In genomic region chr10:92438621-92439394, GRCm38 (mm10) we compare ENCODE assay signal across 13 mouse cellular contexts.
A peak's percentile ranks its signal among the peaks of the same experiment; 100 is the strongest.
DNase-seq lines count a peak whose midpoint lies in the region; ATAC-seq and TF ChIP-seq lines count a peak whose summit lies in the region.
"Had no signal": no experiment of that assay in that cellular context is flagged by ENCODE, and none has a peak within 500 bp of the region (broad histone marks: within the 10 kb centered on the region; RNA-seq: fewer than 3 reads in every experiment).

No protein-coding gene starts in this region.

- peaks cover 22% of the 10 kb centered on the region for H3K4me1 ChIP-seq in embryonic facial prominence, embryonic 10.5 days
- no peaks in the 10 kb centered on the region for H3K4me1 ChIP-seq in forebrain, embryonic 11.5 days (replicated peaks; ENCODE audit: control insufficient read depth, insufficient read depth, low read length)
- H3K4me1 ChIP-seq in hindbrain, embryonic 14.5 days (replicated peaks; ENCODE audit: control insufficient read depth, insufficient read depth, low read length), result peaks cover 9% of the 10 kb centered on the region; the same call in 1 of the 2 replicates
- H3K4me1 ChIP-seq in midbrain, embryonic 14.5 days (ENCODE audit: control insufficient read depth, insufficient read depth, low read length), result peaks cover 12% of the 10 kb centered on the region
- H3K4me1 ChIP-seq in stomach, postnatal 0 days (replicated peaks; ENCODE audit: control insufficient read depth, insufficient read depth), result no peaks in the 10 kb centered on the region
- no peaks in the 10 kb centered on the region for H3K4me1 ChIP-seq in heart, adult 2 months (ENCODE audit: control insufficient read depth, insufficient read depth, low read length)
- H3K4me1 ChIP-seq: heart, embryonic 10.5 days had no signal

- H3K79me2 ChIP-seq in heart, adult 2 months (replicated peaks; ENCODE audit: control insufficient read depth, insufficient read depth, low read length), result no peaks in the 10 kb centered on the region

- H3K36me3 ChIP-seq in embryonic facial prominence, embryonic 10.5 days (replicated peaks), result no peaks in the 10 kb centered on the region
- H3K36me3 ChIP-seq in forebrain, embryonic 11.5 days (ENCODE audit: control insufficient read depth, insufficient read depth, low read length), result no peaks in the 10 kb centered on the region
- H3K36me3 ChIP-seq in hindbrain, embryonic 14.5 days (replicated peaks; ENCODE audit: control insufficient read depth, insufficient read depth), result no peaks in the 10 kb centered on the region
- H3K36me3 ChIP-seq in midbrain, embryonic 14.5 days (ENCODE audit: control insufficient read depth, insufficient read depth, low read length), result no peaks in the 10 kb centered on the region
- no peaks in the 10 kb centered on the region for H3K36me3 ChIP-seq in stomach, postnatal 0 days (ENCODE audit: control insufficient read depth, insufficient read depth, low read length)
- H3K36me3 ChIP-seq in heart, adult 2 months (ENCODE audit: control insufficient read depth, insufficient read depth, low read length), result no peaks in the 10 kb centered on the region
- H3K36me3 ChIP-seq: embryonic facial prominence, embryonic 13.5 days; heart, embryonic 10.5 days had no signal

- H3K4me2 ChIP-seq in forebrain, embryonic 11.5 days (ENCODE audit: low read depth, low read length, severe bottlenecking), result no peak overlapping the region
- H3K4me2 ChIP-seq in hindbrain, embryonic 14.5 days (replicated peaks), result no peak overlapping the region
- H3K4me2 ChIP-seq in midbrain, embryonic 14.5 days (ENCODE audit: low read length), result no peak overlapping the region
- H3K4me2 ChIP-seq in stomach, postnatal 0 days (replicated peaks; ENCODE audit: low read depth), result no peak overlapping the region
- H3K4me2 ChIP-seq: embryonic facial prominence, embryonic 13.5 days had no signal

- H3K27ac ChIP-seq in embryonic facial prominence, embryonic 10.5 days (replicated peaks), result no peak overlapping the region
- H3K27ac ChIP-seq in forebrain, embryonic 11.5 days (ENCODE audit: low read depth, low read length), result no peak overlapping the region
- peak overlapping the region; percentile 14 for H3K27ac ChIP-seq in hindbrain, embryonic 14.5 days
- no peak overlapping the region for H3K27ac ChIP-seq in midbrain, embryonic 14.5 days (replicated peaks; ENCODE audit: low read depth, low read length)
- H3K27ac ChIP-seq in stomach, postnatal 0 days (replicated peaks), result no peak overlapping the region
- no peak overlapping the region for H3K27ac ChIP-seq in heart, adult 2 months
- H3K27ac ChIP-seq: embryonic facial prominence, embryonic 13.5 days; heart, embryonic 10.5 days had no signal

- intact Hi-C loops in left cerebral cortex, postnatal 25 days (cut with DNase I), result no loop called here
- intact Hi-C loops in heart, adult 2 months (cut with DNase I), result no loop called here

- DNase-seq in embryonic facial prominence, embryonic 10.5 days (ENCODE audit: low spot score), result peak; percentile 11
- DNase-seq in forebrain, embryonic 11.5 days (ENCODE audit: low spot score), result peak; percentile 69
- DNase-seq in hindbrain, embryonic 14.5 days (ENCODE audit: low spot score), result peak; percentile 42
- DNase-seq in midbrain, embryonic 14.5 days, result peak; percentile 57
- no peak for DNase-seq in adrenal gland, postnatal 36 days
- DNase-seq in stomach, postnatal 0 days (ENCODE audit: low spot score), result no peak
- DNase-seq in left cerebral cortex, postnatal 25 days (ENCODE audit: low spot score in 2 of 2), result no peak
- no peak for DNase-seq in heart, adult 2 months
- DNase-seq: adrenal gland, postnatal 14 days; lung, adult 2 months; thymus, postnatal 14 days had no signal

- ATAC-seq in forebrain, embryonic 11.5 days (replicated peaks; ENCODE audit: low FRiP score), result peak; percentile 75
- ATAC-seq in hindbrain, embryonic 14.5 days (ENCODE audit: low FRiP score), result no peak
- no peak; the same call in 1 of the 2 replicates for ATAC-seq in midbrain, embryonic 14.5 days (ENCODE audit: low FRiP score, low TSS enrichment)
- ATAC-seq in stomach, postnatal 0 days (ENCODE audit: low FRiP score, low TSS enrichment), result no peak

- H3K9ac ChIP-seq in forebrain, embryonic 11.5 days (ENCODE audit: low read length), result no peak overlapping the region
- H3K9ac ChIP-seq in hindbrain, embryonic 14.5 days, result no peak overlapping the region
- no peak overlapping the region for H3K9ac ChIP-seq in midbrain, embryonic 14.5 days (replicated peaks; ENCODE audit: low read length)
- no peak overlapping the region for H3K9ac ChIP-seq in stomach, postnatal 0 days (ENCODE audit: low read length)
- no peak overlapping the region for H3K9ac ChIP-seq in heart, adult 2 months (ENCODE audit: low read depth, low read length)
- H3K9ac ChIP-seq: embryonic facial prominence, embryonic 13.5 days had no signal

- TF ChIP-seq POLR2A in heart, adult 2 months (IDR thresholded peaks at IDR 0.05; ENCODE audit: insufficient read depth, low read depth, low read length), result no peak

- H3K9me3 ChIP-seq in embryonic facial prominence, embryonic 10.5 days, result no peaks in the 10 kb centered on the region
- no peaks in the 10 kb centered on the region for H3K9me3 ChIP-seq in forebrain, embryonic 11.5 days (ENCODE audit: control insufficient read depth, low read length)
- no peaks in the 10 kb centered on the region for H3K9me3 ChIP-seq in hindbrain, embryonic 14.5 days (ENCODE audit: control insufficient read depth, low read length)
- no peaks in the 10 kb centered on the region for H3K9me3 ChIP-seq in midbrain, embryonic 14.5 days (ENCODE audit: control insufficient read depth, low read length)
- H3K9me3 ChIP-seq in stomach, postnatal 0 days (ENCODE audit: control insufficient read depth, low read length), result no peaks in the 10 kb centered on the region
- H3K9me3 ChIP-seq: embryonic facial prominence, embryonic 13.5 days; heart, embryonic 10.5 days had no signal

- 47% methylated on average over 8 of the region's 8 CpGs for WGBS in embryonic facial prominence, embryonic 10.5 days
- 26% methylated on average over 8 of the region's 8 CpGs for WGBS in forebrain, embryonic 11.5 days
- whole genome bisulfite sequencing in hindbrain, embryonic 14.5 days, result 15% methylated on average over 8 of the region's 8 CpGs
- WGBS in midbrain, embryonic 14.5 days, result 10% methylated on average over 8 of the region's 8 CpGs
- WGBS in stomach, postnatal 0 days, result 49% methylated on average over 8 of the region's 8 CpGs
- WGBS in heart, adult 2 months, result 64% methylated on average over 8 of the region's 8 CpGs

- H3K4me3 ChIP-seq in embryonic facial prominence, embryonic 10.5 days, result no peak overlapping the region
- H3K4me3 ChIP-seq in forebrain, embryonic 11.5 days (ENCODE audit: low read depth, low read length), result no peak overlapping the region
- H3K4me3 ChIP-seq in hindbrain, embryonic 14.5 days (replicated peaks; ENCODE audit: low read length), result no peak overlapping the region
- no peak overlapping the region for H3K4me3 ChIP-seq in midbrain, embryonic 14.5 days (replicated peaks; ENCODE audit: low read depth, low read length)
- H3K4me3 ChIP-seq in stomach, postnatal 0 days (ENCODE audit: low read depth, low read length), result no peak overlapping the region
- H3K4me3 ChIP-seq in heart, adult 2 months, result no peak overlapping the region
- H3K4me3 ChIP-seq: embryonic facial prominence, embryonic 13.5 days; heart, embryonic 10.5 days had no signal

- no peak for TF ChIP-seq CTCF in stomach, postnatal 0 days (IDR thresholded peaks at IDR 0.05; ENCODE audit: low read depth)
- TF ChIP-seq CTCF in heart, adult 2 months (IDR thresholded peaks at IDR 0.05), result no peak

- TF ChIP-seq EP300 in stomach, postnatal 0 days (optimal IDR thresholded peaks at IDR 0.05), result no peak
- TF ChIP-seq EP300 in heart, adult 2 months (IDR thresholded peaks at IDR 0.05; ENCODE audit: insufficient read depth, low read depth, low read length), result no peak

- H3K27me3 ChIP-seq in embryonic facial prominence, embryonic 10.5 days (replicated peaks; ENCODE audit: low read depth, poor library complexity, severe bottlenecking), result no peaks in the 10 kb centered on the region
- no peaks in the 10 kb centered on the region for H3K27me3 ChIP-seq in forebrain, embryonic 11.5 days (ENCODE audit: control insufficient read depth, insufficient read depth, low read length)
- H3K27me3 ChIP-seq in hindbrain, embryonic 14.5 days (ENCODE audit: control insufficient read depth, insufficient read depth, low read length), result no peaks in the 10 kb centered on the region
- no peaks in the 10 kb centered on the region for H3K27me3 ChIP-seq in midbrain, embryonic 14.5 days (ENCODE audit: control insufficient read depth, insufficient read depth, low read length)
- H3K27me3 ChIP-seq in stomach, postnatal 0 days (ENCODE audit: control insufficient read depth, insufficient read depth, low read length), result no peaks in the 10 kb centered on the region
- no peaks in the 10 kb centered on the region for H3K27me3 ChIP-seq in heart, adult 2 months (ENCODE audit: control insufficient read depth, insufficient read depth, low read length)
- H3K27me3 ChIP-seq: embryonic facial prominence, embryonic 13.5 days had no signal

Comparison
In these comparisons a context has a peak if more than half of its experiments do, and no peak if none do; other contexts are left out.
1. DNase-seq: peak in embryonic facial prominence, embryonic 10.5 days (single experiment), forebrain, embryonic 11.5 days (single experiment), hindbrain, embryonic 14.5 days (single experiment) and midbrain, embryonic 14.5 days (single experiment); none in adrenal gland, postnatal 36 days (0 of 2), stomach, postnatal 0 days (single experiment), left cerebral cortex, postnatal 25 days (0 of 2) and heart, adult 2 months (0 of 2).